Mouse (Mus musculus) spleen, adult 2 months (tissue): ENCODE data around the gene Eif4g3. TPM values are rescaled to one million over a fixed set of nuclear protein-coding genes. Genes with fewer than 3 reads are reported as not detected.

Source experiments
- DNase-seq, 2 experiments: peaks; one replicate each; pipeline versions ENCODE4 v3.0.0 to v3.0.0-alpha.2; 2012 to 2021; ENCODE audit warnings: low spot score in 2 of 2, low read depth in 1 of 2
- H3K27ac ChIP-seq: fragments of 200-500 bp; 2 replicates; pipeline ENCODE4 v1.5.1; 2012; ENCODE audit warnings: low read length, inconsistent platforms; ENCODE audit not compliant: insufficient read depth
- H3K27me3 ChIP-seq: fragments of 200-500 bp; 2 replicates; pipeline ENCODE4 v1.6.1; 2012; ENCODE audit warnings: mild to moderate bottlenecking, moderate library complexity, low read length, inconsistent platforms; ENCODE audit not compliant: control insufficient read depth, insufficient read depth
- H3K36me3 ChIP-seq: fragments of 200-500 bp; 2 replicates; pipeline ENCODE4 v1.6.1; 2012; ENCODE audit warnings: mild to moderate bottlenecking, low read length, inconsistent platforms; ENCODE audit not compliant: control insufficient read depth, insufficient read depth
- H3K4me1 ChIP-seq: fragments of 200-500 bp; 2 replicates; pipeline ENCODE4 v1.6.1; 2011; ENCODE audit warnings: inconsistent platforms; ENCODE audit not compliant: control insufficient read depth, insufficient read depth, insufficient read length
- H3K4me3 ChIP-seq: fragments of 200-500 bp; 2 replicates; pipeline ENCODE4 v1.5.1; 2011; ENCODE audit warnings: mild to moderate bottlenecking, inconsistent platforms; ENCODE audit not compliant: insufficient read depth, insufficient read length; ENCODE audit errors: extremely low read depth
- CTCF ChIP-seq: fragments of 200-500 bp; IDR thresholded peaks from 2 replicates; pipeline ENCODE4 v1.5.1; 2011; ENCODE audit warnings: mild to moderate bottlenecking, inconsistent platforms; ENCODE audit not compliant: insufficient read depth, insufficient read length, insufficient replicate concordance; ENCODE audit errors: extremely low read depth
- POLR2A ChIP-seq: fragments of 200-500 bp; IDR thresholded peaks from 2 replicates; pipeline ENCODE4 v1.6.1; 2011; ENCODE audit warnings: low read depth, low read length, inconsistent platforms
- WGBS: fragments of 180-500 bp; shearing (Covaris S2); methylation state at CpG from one replicate; pipeline ENCODE4 v1.1.7; 2018; 5-methylcytosine and 5-hydroxymethylcytosine counted together
- polyA plus RNA-seq: library from polyadenylated mRNA; depleted of rRNA; stranded (reverse); fragments of >200 nt; gene quantifications from 2 replicates; pipeline ENCODE4 v1.2.3, GENCODE M21; 2012

The Eif4g3 gene
- polyA plus RNA-seq, 1 experiment: 48.9 TPM

GRCm38 (mm10) chr4:138077663-138078295, 85.0 kb downstream of the Eif4g3 start:
- no peak overlapping the region for H3K4me3 ChIP-seq
- 89% methylated on average over 3 of the region's 3 CpGs for WGBS
- no peaks in the 10 kb centered on the region for H3K4me1 ChIP-seq
- DNase-seq: no peak
- no peak overlapping the region for H3K27ac ChIP-seq
- H3K27me3 ChIP-seq: no peaks in the 10 kb centered on the region
- H3K36me3 ChIP-seq: 0 out of 2 replicates have a peak, but pooled peaks cover 2% of the 10 kb centered on the region
- TF ChIP-seq CTCF (no peak), POLR2A (no peak)

GRCm38 (mm10) chr4:138079234-138079633, 86.4 kb downstream of the Eif4g3 start:
- Histone ChIP-seq H3K4me3 (no peak overlapping the region), H3K27ac (no peak overlapping the region), H3K36me3 (peaks cover 8% of the 10 kb centered on the region), H3K27me3 (no peaks in the 10 kb centered on the region), H3K4me1 (no peaks in the 10 kb centered on the region)
- 87% methylated on average over 5 of the region's 5 CpGs for WGBS
- TF ChIP-seq POLR2A (no peak), CTCF (no peak)
- no peak for DNase-seq

- no peaks in the 10 kb centered on the region for H3K27me3 ChIP-seq
- 76% methylated on average over 8 of the region's 8 CpGs for WGBS
- no peak overlapping the region for H3K27ac ChIP-seq
- H3K36me3 ChIP-seq: peaks cover 22% of the 10 kb centered on the region
- no peak overlapping the region for H3K4me3 ChIP-seq
- no peak for DNase-seq
- TF ChIP-seq POLR2A: no peak
- no peak for TF ChIP-seq CTCF
- H3K4me1 ChIP-seq: no peaks in the 10 kb centered on the region
Observed at GRCm38 (mm10) chr4:138082466-138082865, 89.6 kb downstream of the Eif4g3 start.

GRCm38 (mm10) chr4:138084103-138084502, 91.3 kb downstream of the Eif4g3 start:
- no peak overlapping the region for H3K27ac ChIP-seq
- H3K4me1 ChIP-seq: no peaks in the 10 kb centered on the region
- TF ChIP-seq POLR2A: no peak
- TF ChIP-seq CTCF: no peak
- no peaks in the 10 kb centered on the region for H3K27me3 ChIP-seq
- H3K36me3 ChIP-seq: peaks cover 23% of the 10 kb centered on the region
- WGBS: 88% methylated on average over 8 of the region's 8 CpGs
- no peak for DNase-seq
- no peak overlapping the region for H3K4me3 ChIP-seq

GRCm38 (mm10) chr4:138084851-138085573, 92.2 kb downstream of the Eif4g3 start:
- peaks cover 23% of the 10 kb centered on the region for H3K36me3 ChIP-seq
- TF ChIP-seq POLR2A: no peak
- no peak overlapping the region for H3K27ac ChIP-seq
- no peak for DNase-seq
- H3K4me3 ChIP-seq: no peak overlapping the region
- no peaks in the 10 kb centered on the region for H3K27me3 ChIP-seq
- 90% methylated on average over 13 of the region's 13 CpGs for WGBS
- no peaks in the 10 kb centered on the region for H3K4me1 ChIP-seq

- TF ChIP-seq POLR2A: no peak
- no peak for TF ChIP-seq CTCF
- Histone ChIP-seq H3K4me1 (no peaks in the 10 kb centered on the region), H3K27ac (no peak overlapping the region), H3K4me3 (no peak overlapping the region), H3K36me3 (peaks cover 23% of the 10 kb centered on the region), H3K27me3 (no peaks in the 10 kb centered on the region)
- WGBS: 97% methylated on average over 5 of the region's 5 CpGs
- no peak for DNase-seq
Observed at GRCm38 (mm10) chr4:138086949-138087348, 94.1 kb downstream of the Eif4g3 start.

GRCm38 (mm10) chr4:138089512-138089911, 96.7 kb downstream of the Eif4g3 start:
- H3K27me3 ChIP-seq: no peaks in the 10 kb centered on the region
- DNase-seq: no peak
- WGBS: 63% methylated on average over 2 of the region's 2 CpGs
- H3K27ac ChIP-seq: no peak overlapping the region
- H3K4me3 ChIP-seq: no peak overlapping the region
- no peak for TF ChIP-seq CTCF
- TF ChIP-seq POLR2A: no peak
- H3K4me1 ChIP-seq: no peaks in the 10 kb centered on the region
- H3K36me3 ChIP-seq: peaks cover 23% of the 10 kb centered on the region
